Mouse (Mus musculus) G1E (cell line): ENCODE results near the gene Btbd11.

Experiments used
- CTCF ChIP-seq: IDR thresholded peaks from 2 replicates; pipeline ENCODE4 v1.5.1; 2012; ENCODE audit warnings: low read depth, low read length, inconsistent platforms, mixed read lengths
- GATA1 ChIP-seq: IDR thresholded peaks from 2 replicates; pipeline ENCODE4 v1.6.1; 2012; ENCODE audit warnings: borderline replicate concordance, low read length, inconsistent platforms, mixed read lengths
- TAL1 ChIP-seq: conservative IDR thresholded peaks from 2 replicates; pipeline ENCODE4 v1.6.1; 2012; ENCODE audit warnings: low read depth, low read length, inconsistent platforms, mixed read lengths

DNA sequence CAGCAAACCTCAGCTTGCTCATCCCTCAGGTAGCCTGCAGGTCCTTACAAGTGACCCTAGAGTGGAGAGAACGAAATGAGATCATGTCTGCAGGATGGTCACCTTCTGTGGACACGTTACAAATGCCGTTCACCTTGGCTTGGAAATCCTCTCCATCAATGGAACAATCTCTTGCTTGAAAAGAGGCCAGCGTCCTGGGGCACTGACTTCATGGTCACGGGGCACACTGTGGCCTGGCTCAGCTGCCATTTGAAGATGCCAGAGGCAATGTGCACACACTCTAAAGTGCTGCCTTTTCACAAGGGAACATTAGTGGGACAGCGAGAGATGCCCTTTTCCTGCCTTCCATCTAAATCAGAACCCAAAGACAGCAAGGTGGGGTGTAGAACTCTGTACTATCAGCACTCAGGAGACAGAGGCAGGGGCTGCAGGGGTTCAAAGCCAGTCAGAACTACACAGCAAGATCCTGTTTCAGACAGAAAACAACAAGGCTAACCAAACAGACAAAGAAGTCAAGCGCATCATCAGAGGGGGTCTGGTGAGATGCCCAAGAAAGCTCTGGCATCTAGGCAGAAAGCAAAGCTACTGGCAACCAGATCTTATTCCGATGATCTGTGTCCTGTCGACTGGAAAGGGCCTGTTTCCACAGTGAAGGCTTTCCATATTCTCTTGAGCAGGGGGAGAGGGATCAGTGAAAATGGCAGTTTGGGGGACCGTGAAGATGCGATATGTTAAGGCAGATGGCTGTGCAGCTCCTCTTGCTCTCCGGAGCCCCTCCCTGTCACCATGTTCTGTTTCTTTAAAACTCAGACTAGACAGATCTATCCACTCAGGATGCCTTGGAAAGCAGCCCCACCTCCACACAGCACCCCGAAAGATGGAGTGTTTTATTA lies 79.1 kb downstream of the Btbd11 start:
- TF ChIP-seq CTCF (no peak), GATA1 (no peak), TAL1 (no peak)
